Mouse (Mus musculus): ENCODE data around the gene Mcmbp.

DNA sequence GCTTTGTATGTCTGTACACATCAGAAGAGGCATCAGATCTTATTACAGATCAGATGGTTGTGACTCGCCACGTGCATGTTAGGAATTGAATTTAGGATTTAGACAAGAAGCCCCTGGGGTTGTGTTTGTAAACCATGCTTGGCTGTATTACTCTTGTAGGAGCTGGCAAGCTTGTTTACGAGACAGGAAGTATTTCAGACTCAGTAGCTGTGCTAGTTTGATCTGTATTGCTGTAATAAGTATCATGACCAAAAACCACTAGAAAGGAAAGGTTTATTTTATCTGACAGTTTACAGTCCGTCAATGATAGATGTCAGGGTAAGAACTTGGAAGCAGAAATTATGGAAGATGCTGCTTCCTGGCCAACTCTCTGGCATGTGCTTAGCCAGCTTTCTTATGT, 18.7 kb upstream of the Mcmbp start:
- no peak for TF ChIP-seq CTCF (IDR thresholded peaks at IDR 0.05; ENCODE audit: borderline replicate concordance, insufficient read depth, low read depth, low read length)
- no peak for TF ChIP-seq POLR2A (IDR thresholded peaks at IDR 0.05; ENCODE audit: borderline replicate concordance, insufficient read depth, low read length)

All from cerebellum, adult 2 months (tissue).